Mouse (Mus musculus) forebrain, embryonic 11.5 days (tissue): ENCODE results near the gene Otud5. TPM values are rescaled to one million over a fixed set of nuclear protein-coding genes. Genes with fewer than 3 reads are reported as not detected.
"Not testable (repeated sequence)": the region's sequence is repeated elsewhere in the genome, so short reads cannot be mapped to it uniquely, and the experiment has no call there.

ENCODE experiments used
- ATAC-seq: fragments of 200-750 bp; cut with Nextera tagmentation; replicated peaks from 2 replicates; pipeline ENCODE4 v1.8.0; 2017; ENCODE audit warnings: moderate TSS enrichment; ENCODE audit not compliant: low FRiP score
- DNase-seq: peaks from one replicate; pipeline ENCODE4 v3.0.0-alpha.2; 2017; ENCODE audit warnings: low spot score
- H3K27ac ChIP-seq: fragments of 300-500 bp; sonication (generic); 2 replicates; pipeline ENCODE4 v1.5.1; 2014; ENCODE audit warnings: low read depth, low read length
- H3K27me3 ChIP-seq: fragments of 300-500 bp; sonication (generic); 2 replicates; pipeline ENCODE4 v1.6.1; 2014; ENCODE audit warnings: mild to moderate bottlenecking, low read length, mixed read lengths; ENCODE audit not compliant: control insufficient read depth, insufficient read depth
- H3K36me3 ChIP-seq: fragments of 300-500 bp; sonication (generic); 2 replicates; pipeline ENCODE4 v1.6.1; 2014; ENCODE audit warnings: mild to moderate bottlenecking, low read length, moderate library complexity, mixed read lengths; ENCODE audit not compliant: control insufficient read depth, insufficient read depth
- H3K4me1 ChIP-seq: fragments of 300-500 bp; sonication (generic); replicated peaks from 2 replicates; pipeline ENCODE4 v1.6.1; 2014; ENCODE audit warnings: low read length, mixed read lengths; ENCODE audit not compliant: control insufficient read depth, insufficient read depth
- H3K4me2 ChIP-seq: fragments of 300-500 bp; sonication (generic); 2 replicates; pipeline ENCODE4 v1.6.1; 2014; ENCODE audit warnings: low read depth, mild to moderate bottlenecking, low read length, moderate library complexity, mixed read lengths; ENCODE audit not compliant: severe bottlenecking
- H3K4me3 ChIP-seq: fragments of 300-500 bp; sonication (generic); 2 replicates; pipeline ENCODE4 v1.5.1; 2014; ENCODE audit warnings: low read depth, low read length
- H3K9ac ChIP-seq: fragments of 300-500 bp; sonication (generic); 2 replicates; pipeline ENCODE4 v1.6.1; 2014; ENCODE audit warnings: low read length
- H3K9me3 ChIP-seq: fragments of 300-500 bp; sonication (generic); 2 replicates; pipeline ENCODE4 v1.6.1; 2016; ENCODE audit warnings: low read length, mixed read lengths; ENCODE audit not compliant: control insufficient read depth
- WGBS: fragments of 180-500 bp; shearing (Covaris S2); extraction: QIAGEN DNeasy Blood & Tissue Kit; methylation state at CpG from one replicate; pipeline ENCODE4 v1.1.7; 2014; 5-methylcytosine and 5-hydroxymethylcytosine counted together
- polyA plus RNA-seq: library from polyadenylated mRNA; unstranded; fragments of >200 nt; fragmentation: Nextera tagmentation; extraction: Ambion mirVana; gene quantifications from 2 replicates; pipeline ENCODE4 v1.2.1, GENCODE M21; 2014

Otud5 gene
- polyA plus RNA-seq, 1 experiment from 2014 or later, result 37.6 TPM

GRCm38 (mm10) chrX:7898880-7899874, 58.0 kb downstream of the Otud5 start, which contains the start of the genes Pqbp1 and Timm17b:
Gene Pqbp1, minus strand, starts transcription at chrX:7899269.
Gene Timm17b, plus strand, starts transcription at chrX:7899357.
- Histone ChIP-seq H3K9me3 (no peaks in the 10 kb centered on the region), H3K9ac (peak within 1 kb of the TSS; percentile 58)
- 17% methylated on average over 62 of the region's 62 CpGs for WGBS

GRCm38 (mm10) chrX:7904441-7904840, 63.3 kb downstream of the Otud5 start:
- ATAC-seq (no peak), DNase-seq (no peak)
- H3K4me3 ChIP-seq, result no peak overlapping the region
- H3K27ac ChIP-seq, result no peak overlapping the region
- H3K4me2 ChIP-seq, result no peak overlapping the region
- H3K4me1 ChIP-seq, result no peaks in the 10 kb centered on the region
- no peaks in the 10 kb centered on the region for H3K36me3 ChIP-seq
- H3K9me3 ChIP-seq, result no peaks in the 10 kb centered on the region
- no peak overlapping the region for H3K9ac ChIP-seq
- no peaks in the 10 kb centered on the region for H3K27me3 ChIP-seq
- WGBS, result 95% methylated on average over 5 of the region's 5 CpGs

More at GRCm38 (mm10) chrX:7898880-7899874, 58.0 kb downstream of the Otud5 start, which contains the start of the genes Pqbp1 and Timm17b:
- no peaks in the 10 kb centered on the region; the same call in 1 of the 2 replicates for H3K4me1 ChIP-seq
- peak within 1 kb of the TSS; percentile 78 for H3K27ac ChIP-seq
- ATAC-seq (peak; percentile 99), DNase-seq (peak; percentile 87)
- H3K36me3 ChIP-seq, result no peaks in the 10 kb centered on the region
- peak within 1 kb of the TSS; percentile 50 for H3K4me3 ChIP-seq
- peak within 1 kb of the TSS; percentile 51 for H3K4me2 ChIP-seq
- H3K27me3 ChIP-seq, result no peaks in the 10 kb centered on the region

- 90% methylated on average over 5 of the region's 5 CpGs for WGBS
- H3K4me3 ChIP-seq, result no peak within 1 kb of the TSS
- no peaks in the 10 kb centered on the region for H3K27me3 ChIP-seq
- H3K36me3 ChIP-seq, result no peaks in the 10 kb centered on the region
- ATAC-seq (no peak), DNase-seq (no peak)
- no peak within 1 kb of the TSS for H3K9ac ChIP-seq
- H3K4me1 ChIP-seq, result no peaks in the 10 kb centered on the region
- no peaks in the 10 kb centered on the region for H3K9me3 ChIP-seq
- H3K4me2 ChIP-seq, result no peak within 1 kb of the TSS
- H3K27ac ChIP-seq, result no peak within 1 kb of the TSS
Observed at GRCm38 (mm10) chrX:7907735-7908134, 66.6 kb downstream of the Otud5 start, which contains the start of gene Gm10491. Gene Gm10491, minus strand, starts transcription at chrX:7907835.

- not testable (repeated sequence) for H3K27ac ChIP-seq, H3K4me3 ChIP-seq, H3K9me3 ChIP-seq, H3K36me3 ChIP-seq, DNase-seq, H3K9ac ChIP-seq, H3K4me1 ChIP-seq, H3K27me3 ChIP-seq, ATAC-seq, H3K4me2 ChIP-seq
- 90% methylated on average over 4 of the region's 4 CpGs for WGBS
Observed at GRCm38 (mm10) chrX:7909242-7909641, 68.1 kb downstream of the Otud5 start, which contains the start of gene Gm10490. Gene Gm10490, plus strand, starts transcription at chrX:7909542.

- no peaks in the 10 kb centered on the region for H3K9me3 ChIP-seq
- no peak overlapping the region for H3K4me3 ChIP-seq
- DNase-seq, result no peak
- no peaks in the 10 kb centered on the region for H3K36me3 ChIP-seq
- WGBS, result 36% methylated on average over 6 of the region's 6 CpGs
- no peak overlapping the region for H3K9ac ChIP-seq
- no peak overlapping the region for H3K27ac ChIP-seq
- no peak for ATAC-seq
- no peaks in the 10 kb centered on the region for H3K27me3 ChIP-seq
- no peaks in the 10 kb centered on the region for H3K4me1 ChIP-seq
- H3K4me2 ChIP-seq, result no peak overlapping the region
Observed at GRCm38 (mm10) chrX:7910473-7910872, 69.3 kb downstream of the Otud5 start.

GRCm38 (mm10) chrX:7915669-7916068, 74.5 kb downstream of the Otud5 start:
- H3K4me3 ChIP-seq, H3K4me1 ChIP-seq, H3K27ac ChIP-seq, DNase-seq, ATAC-seq, H3K9me3 ChIP-seq, H3K27me3 ChIP-seq, H3K9ac ChIP-seq, H3K4me2 ChIP-seq, H3K36me3 ChIP-seq: not testable (repeated sequence)
- 33% methylated on average over 3 of the region's 3 CpGs for WGBS

GRCm38 (mm10) chrX:7917960-7918359, 76.8 kb downstream of the Otud5 start:
- WGBS, result 78% methylated on average over 6 of the region's 6 CpGs
- not testable (repeated sequence) for DNase-seq, H3K9me3 ChIP-seq, H3K27ac ChIP-seq, H3K4me3 ChIP-seq, H3K4me2 ChIP-seq, H3K4me1 ChIP-seq, ATAC-seq, H3K9ac ChIP-seq, H3K27me3 ChIP-seq, H3K36me3 ChIP-seq

GRCm38 (mm10) chrX:7919601-7920383, 78.6 kb downstream of the Otud5 start, which contains the start of gene Pcsk1n:
Gene Pcsk1n, plus strand, starts transcription at chrX:7919822.
- Histone ChIP-seq H3K36me3 (no peaks in the 10 kb centered on the region), H3K4me2 (peak within 1 kb of the TSS; percentile 48), H3K9me3 (no peaks in the 10 kb centered on the region), H3K9ac (peak within 1 kb of the TSS; percentile 20; the same call in 1 of the 2 replicates), H3K27me3 (peaks cover 9% of the 10 kb centered on the region), H3K27ac (peak within 1 kb of the TSS; percentile 46), H3K4me3 (peak within 1 kb of the TSS; percentile 31), H3K4me1 (no peaks in the 10 kb centered on the region)
- DNase-seq (peak; percentile 83), ATAC-seq (peak; percentile 89)
- 16% methylated on average over 35 of the region's 40 CpGs for WGBS
